Mouse (Mus musculus): ENCODE data around the gene Pfkm.

The Pfkm gene

DNA sequence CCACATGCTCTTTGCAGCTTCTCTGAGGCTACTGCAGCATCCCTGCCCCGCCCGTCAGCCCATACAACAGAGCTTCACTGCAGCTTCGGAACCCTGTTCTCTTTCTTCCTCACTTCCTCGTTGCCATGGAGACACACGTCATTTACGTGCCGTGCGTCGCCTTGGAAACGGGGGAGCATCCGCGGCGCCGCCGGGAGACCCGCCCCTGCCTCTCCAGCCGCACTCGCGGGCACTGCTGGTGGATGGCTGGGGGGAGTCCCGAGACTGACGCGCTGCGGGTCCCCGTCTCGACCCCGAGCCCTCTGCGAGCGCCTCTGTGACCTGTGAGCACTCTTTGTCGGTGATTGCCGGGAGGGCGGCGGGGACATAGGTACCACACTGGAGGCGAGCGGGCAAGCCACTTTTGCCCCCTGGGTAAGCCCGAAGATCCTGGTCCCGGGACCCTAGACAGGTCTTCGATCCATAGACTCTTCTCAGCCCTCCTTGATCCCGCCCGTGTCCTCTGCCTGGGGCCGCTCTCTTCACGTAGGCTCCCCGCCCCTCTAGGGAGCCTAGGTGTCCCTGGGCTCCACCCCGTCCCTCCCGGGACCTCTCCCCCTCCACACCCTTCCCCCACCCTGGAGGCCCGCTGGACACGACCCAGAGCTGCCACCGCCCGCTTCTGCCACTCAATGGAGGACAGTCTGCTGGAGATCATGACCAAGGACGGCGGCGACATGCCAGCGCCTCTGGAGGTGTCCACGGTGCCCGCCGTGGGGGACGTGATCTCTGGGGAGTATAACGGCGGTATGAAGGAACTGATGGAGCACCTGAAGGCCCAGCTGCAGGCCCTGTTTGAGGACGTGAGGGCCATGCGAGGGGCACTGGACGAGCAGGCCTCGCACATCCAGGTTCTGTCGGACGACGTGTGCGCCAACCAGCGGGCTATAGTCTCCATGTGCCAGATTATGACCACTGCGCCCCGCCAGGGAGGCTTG is 75.5 kb downstream of the Pfkm start:
- in situ Hi-C loops (cut with MboI; ENCODE audit: low sequenced_read_pairs) = no loop called here

DNA sequence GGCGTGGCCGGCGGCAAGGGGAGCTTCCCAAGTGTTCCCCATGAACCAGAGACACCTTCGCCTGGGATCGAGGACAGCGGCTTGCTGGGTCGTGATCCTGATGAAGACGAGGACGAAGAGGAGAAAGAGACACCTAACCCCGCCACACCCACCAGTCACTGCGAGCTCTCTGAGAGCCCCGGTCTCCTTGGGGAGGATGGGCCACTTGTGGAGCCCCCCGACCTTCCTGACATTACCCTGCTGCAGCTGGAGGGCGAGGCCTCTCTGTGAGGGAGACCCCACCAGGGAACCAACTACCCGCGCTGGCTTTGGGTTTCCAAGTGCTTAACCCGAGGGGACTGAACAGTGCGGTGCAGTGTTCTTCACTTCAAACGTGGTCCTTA is 76.2 kb downstream of the Pfkm start:
- in situ Hi-C loops (cut with MboI; ENCODE audit: low sequenced_read_pairs) = no loop called here

DNA sequence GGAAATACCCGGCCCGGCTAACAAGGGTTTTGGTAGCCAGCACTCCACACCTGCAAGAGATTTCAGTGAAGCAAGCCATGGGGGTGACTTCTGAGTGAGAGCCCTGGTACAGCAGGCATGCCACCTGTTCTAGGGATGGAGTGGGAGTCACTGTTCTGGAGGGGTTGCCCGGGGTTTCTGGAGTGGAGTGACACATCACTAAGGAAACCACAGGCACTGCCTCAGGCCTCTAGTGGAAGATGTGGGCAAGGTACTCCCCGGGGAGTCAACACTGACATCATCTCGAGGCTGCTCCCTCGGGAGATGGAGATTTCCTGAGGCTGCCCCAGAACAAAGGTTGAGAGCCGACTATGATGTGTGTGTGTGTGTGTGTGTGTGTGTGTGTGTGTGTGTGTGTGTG is 78.0 kb downstream of the Pfkm start:
- in situ Hi-C loops (cut with MboI; ENCODE audit: low sequenced_read_pairs) = no loop called here

DNA sequence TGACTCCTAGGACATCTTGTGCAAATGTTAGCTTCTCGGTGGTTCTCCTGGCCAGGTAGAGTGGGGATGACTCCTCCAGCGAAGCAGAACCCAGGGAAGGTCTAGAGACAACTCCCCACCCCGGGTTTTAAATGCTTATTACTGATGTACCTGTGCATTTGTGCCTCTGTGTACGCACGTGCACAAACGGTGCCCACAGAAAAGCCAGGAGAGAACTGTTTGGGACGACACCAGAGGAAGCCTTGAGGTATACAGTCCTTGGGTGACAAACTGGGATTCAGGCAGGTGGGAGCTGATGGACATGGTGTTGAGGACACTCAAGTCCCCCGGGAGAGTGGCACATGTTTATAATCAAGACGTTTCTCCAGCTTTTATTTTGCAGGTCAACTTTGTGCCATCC is 78.5 kb downstream of the Pfkm start:
- in situ Hi-C loops (cut with MboI; ENCODE audit: low sequenced_read_pairs) = no loop called here

DNA sequence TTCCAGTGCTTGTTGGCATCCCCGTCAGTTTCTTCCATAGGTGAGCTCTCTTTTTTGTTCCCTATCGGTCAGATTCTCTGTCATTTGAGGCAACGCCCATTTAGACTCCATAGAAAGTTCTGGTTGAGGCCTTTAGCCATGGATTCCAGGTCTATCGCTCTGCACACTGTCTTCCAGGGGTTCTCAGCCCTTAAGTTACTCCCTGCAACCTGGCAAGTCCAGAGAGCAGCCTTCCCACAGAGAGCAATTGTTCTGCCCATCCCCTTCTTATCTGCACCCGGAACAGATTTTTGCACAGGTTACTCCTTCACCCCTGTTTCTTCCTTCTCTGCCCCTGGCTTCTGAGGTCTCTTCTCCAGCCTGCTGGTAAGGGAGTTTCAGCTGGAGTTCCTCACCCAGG is 79.7 kb downstream of the Pfkm start:
- in situ Hi-C loops (cut with MboI; ENCODE audit: low sequenced_read_pairs) = no loop called here

DNA sequence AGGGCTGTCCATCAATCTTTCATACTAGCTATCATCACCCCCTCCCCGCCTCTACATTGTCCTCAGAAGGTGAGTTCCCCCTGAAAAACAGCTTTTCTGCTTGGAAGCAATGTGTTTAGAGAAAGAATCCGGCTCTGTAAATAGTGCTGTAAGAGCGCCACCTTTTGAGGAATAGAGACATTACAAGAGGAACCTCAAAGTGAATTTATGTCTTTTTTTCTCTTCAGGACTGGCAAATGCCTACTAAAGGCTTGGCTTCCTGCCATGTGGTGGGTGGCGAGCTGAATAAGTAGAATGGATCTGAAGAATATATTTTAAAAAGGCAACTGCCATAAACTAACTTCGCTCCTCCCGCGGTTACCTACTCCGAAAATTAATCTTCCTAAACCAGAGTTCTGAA is 81.4 kb downstream of the Pfkm start:
- in situ Hi-C loops (cut with MboI; ENCODE audit: low sequenced_read_pairs) = no loop called here

DNA sequence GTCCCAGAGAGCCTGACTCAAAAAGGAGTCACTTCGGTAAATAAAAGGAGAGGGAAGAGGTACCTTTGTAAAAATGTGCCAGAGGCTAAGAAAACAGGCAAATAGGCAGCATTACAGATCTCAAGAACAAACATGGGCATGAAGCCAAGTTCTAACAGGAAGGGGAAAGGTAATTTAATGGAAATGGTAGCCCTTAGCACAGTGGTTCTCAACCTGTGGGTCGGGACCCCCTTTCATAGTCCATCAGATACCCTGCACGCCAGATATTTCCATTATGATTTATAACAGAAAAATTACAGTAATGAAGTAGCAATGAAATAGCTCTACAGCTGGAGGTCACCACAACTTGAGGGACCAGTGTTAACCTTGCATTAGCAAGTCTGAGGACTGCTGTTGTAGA is 84.9 kb downstream of the Pfkm start:
- in situ Hi-C loops (cut with MboI; ENCODE audit: low sequenced_read_pairs) = loop anchor here (25.0 kb wide), 1 partner anchor 210 kb away; the partner anchor contains the start of gene Olfr283

DNA sequence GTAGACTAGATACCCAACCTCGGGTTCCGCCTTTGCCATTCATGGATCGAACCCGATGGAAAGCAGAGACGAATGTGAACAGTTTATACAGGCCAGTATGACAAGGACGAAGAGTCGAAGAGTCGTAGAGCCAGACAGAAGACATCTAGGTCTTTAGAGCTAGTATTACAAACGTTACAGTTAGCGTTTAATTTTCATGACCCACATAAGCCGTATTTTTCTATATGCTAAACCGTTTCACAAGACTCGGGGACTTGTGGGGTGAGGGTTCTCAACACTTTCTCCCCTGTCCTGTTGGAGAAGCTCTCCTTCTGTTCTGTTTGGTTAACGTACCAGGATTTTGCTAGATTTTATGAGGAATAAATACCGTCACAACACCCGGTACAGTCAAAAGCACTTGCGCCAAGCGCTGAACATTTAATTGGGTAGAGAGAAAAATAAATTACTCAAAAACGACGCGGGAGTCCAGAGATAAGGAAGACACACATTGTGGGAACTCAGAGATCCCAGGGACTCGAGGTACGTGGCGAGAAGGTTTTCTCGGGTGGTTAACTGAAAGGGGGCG is 88.3 kb downstream of the Pfkm start:
- in situ Hi-C loops (cut with MboI; ENCODE audit: low sequenced_read_pairs) = loop anchor here (25.0 kb wide), 1 partner anchor 207 kb away; the partner anchor contains the start of gene Olfr283

GRCm38 (mm10) chr15:98181132-98181711 is 88.8 kb downstream of the Pfkm start:
- in situ Hi-C loops (cut with MboI; ENCODE audit: low sequenced_read_pairs) = loop anchor here (25.0 kb wide), 1 partner anchor 206 kb away; the partner anchor contains the start of gene Olfr283
